Mouse (Mus musculus) cerebellum, postnatal 14 days (tissue): ENCODE data around the gene Htra2.
A peak's percentile ranks its signal among the peaks of the same experiment; 100 is the strongest.

ENCODE experiments used
- DNase-seq, 2 experiments: peaks; one replicate each; pipeline ENCODE4 v3.0.0; 2021; ENCODE audit warnings: mixed read lengths in 2 of 2

Gene Htra2

GRCm38 (mm10) chr6:83069488-83070246 lies 14.6 kb upstream of the Htra2 start:
- DNase-seq: peak; percentile 38 to 43

- no peak for DNase-seq
These were observed 13.8 kb upstream of the Htra2 start for GRCm38 (mm10) chr6:83068706-83069487.

- no peak for DNase-seq
These were observed 13.1 kb upstream of the Htra2 start for GRCm38 (mm10) chr6:83068221-83068620.

- DNase-seq: no peak
These were observed 11.4 kb upstream of the Htra2 start for GRCm38 (mm10) chr6:83066441-83066840.

GRCm38 (mm10) chr6:83065995-83066394 lies 10.9 kb upstream of the Htra2 start:
- no peak for DNase-seq

- no peak for DNase-seq
These were observed 3.7 kb upstream of the Htra2 start for GRCm38 (mm10) chr6:83058725-83059124.

- peak in 1 of 2 experiments; percentile 19 for DNase-seq
These were observed 2.7 kb upstream of the Htra2 start, which contains the start of gene Dqx1 for GRCm38 (mm10) chr6:83057790-83058189. Dqx1 (plus strand) TSS chr6:83057844.

- DNase-seq: peak; percentile 96 to 97
These were observed 810 bp downstream of the Htra2 start, which contains the start of gene Aup1 for GRCm38 (mm10) chr6:83054074-83054851. Aup1 (plus strand) TSS chr6:83054521.

GRCm38 (mm10) chr6:83053136-83053960 lies 1.7 kb downstream of the Htra2 start:
- DNase-seq: peak; percentile 40 to 55

- DNase-seq: no peak
These were observed 5.7 kb downstream of the Htra2 start for GRCm38 (mm10) chr6:83049367-83049766.

- DNase-seq: no peak
These were observed 10.3 kb downstream of the Htra2 start for GRCm38 (mm10) chr6:83044742-83045141.

GRCm38 (mm10) chr6:83043993-83044392 lies 11.1 kb downstream of the Htra2 start:
- no peak for DNase-seq

- DNase-seq: no peak
These were observed 11.5 kb downstream of the Htra2 start for GRCm38 (mm10) chr6:83043561-83043960.

- DNase-seq: no peak
These were observed 14.5 kb downstream of the Htra2 start for GRCm38 (mm10) chr6:83040601-83041000.

GRCm38 (mm10) chr6:83038496-83039012 lies 16.5 kb downstream of the Htra2 start:
- peak; percentile 92 to 93 for DNase-seq

GRCm38 (mm10) chr6:83037188-83037587 lies 17.9 kb downstream of the Htra2 start:
- no peak for DNase-seq

GRCm38 (mm10) chr6:83034463-83035055 lies 20.5 kb downstream of the Htra2 start:
- DNase-seq: no peak

GRCm38 (mm10) chr6:83033249-83034185 lies 21.6 kb downstream of the Htra2 start, which contains the start of the genes Dok1 and Loxl3:
Dok1 (minus strand) TSS chr6:83033471.
Loxl3 (plus strand) TSS chr6:83034173.
- no peak for DNase-seq

- peak; percentile 24 to 29 for DNase-seq
These were observed 22.3 kb downstream of the Htra2 start for GRCm38 (mm10) chr6:83032769-83033191.
